Mouse (Mus musculus) intestine, embryonic 14.5 days (tissue): ENCODE data around the gene Cacnb3. TPM values are rescaled to one million over a fixed set of nuclear protein-coding genes. Genes with fewer than 3 reads are reported as not detected.
A peak's percentile ranks its signal among the peaks of the same experiment; 100 is the strongest.

ENCODE experiments used
- ATAC-seq: fragments of 200-750 bp; cut with Nextera tagmentation; replicated peaks from 2 replicates; pipeline ENCODE4 v1.8.0; 2017; ENCODE audit warnings: low read depth, moderate number of reproducible peaks, moderate TSS enrichment, moderate library complexity; ENCODE audit not compliant: low FRiP score, low TSS enrichment
- DNase-seq: peaks from one replicate; pipeline ENCODE4 v3.0.0-alpha.2; 2018; ENCODE audit warnings: low spot score
- H3K27ac ChIP-seq: fragments of 300-500 bp; sonication (generic); 2 replicates; pipeline ENCODE4 v1.5.1; 2014; ENCODE audit warnings: low read depth, mild to moderate bottlenecking, control low read depth
- H3K27me3 ChIP-seq: fragments of 300-500 bp; sonication (generic); replicated peaks from 2 replicates; pipeline ENCODE4 v1.6.1; 2014; ENCODE audit warnings: low read length, control low read depth; ENCODE audit not compliant: control insufficient read depth, insufficient read depth
- H3K36me3 ChIP-seq: fragments of 300-500 bp; sonication (generic); 2 replicates; pipeline ENCODE4 v1.6.1; 2014; ENCODE audit warnings: low read length, control low read depth; ENCODE audit not compliant: control insufficient read depth, insufficient read depth
- H3K4me1 ChIP-seq: fragments of 300-500 bp; sonication (generic); replicated peaks from 2 replicates; pipeline ENCODE4 v1.6.1; 2014; ENCODE audit warnings: low read length, control low read depth, mixed read lengths; ENCODE audit not compliant: control insufficient read depth, insufficient read depth
- H3K4me2 ChIP-seq: fragments of 300-500 bp; sonication (generic); 2 replicates; pipeline ENCODE4 v1.6.1; 2014; ENCODE audit warnings: low read length
- H3K4me3 ChIP-seq: fragments of 300-500 bp; sonication (generic); 2 replicates; pipeline ENCODE4 v1.5.1; 2014; ENCODE audit warnings: low read depth, low read length, control low read depth, mixed read lengths
- H3K9ac ChIP-seq: fragments of 300-500 bp; sonication (generic); 2 replicates; pipeline ENCODE4 v1.6.1; 2014; ENCODE audit warnings: mild to moderate bottlenecking, low read length
- H3K9me3 ChIP-seq: fragments of 300-500 bp; sonication (generic); 2 replicates; pipeline ENCODE4 v1.6.1; 2016; ENCODE audit warnings: low read length, control low read depth; ENCODE audit not compliant: control insufficient read depth
- WGBS: fragments of 180-500 bp; shearing (Covaris S2); extraction: QIAGEN DNeasy Blood & Tissue Kit; methylation state at CpG from one replicate; pipeline ENCODE4 v1.1.7; 2014; 5-methylcytosine and 5-hydroxymethylcytosine counted together
- polyA plus RNA-seq: library from polyadenylated mRNA; unstranded; fragments of >200 nt; fragmentation: Nextera tagmentation; extraction: Ambion mirVana; gene quantifications from 2 replicates; pipeline ENCODE4 v1.2.1, GENCODE M21; 2014

The Cacnb3 gene
- polyA plus RNA-seq, 1 experiment from 2014 or later: 31.5 TPM

DNA sequence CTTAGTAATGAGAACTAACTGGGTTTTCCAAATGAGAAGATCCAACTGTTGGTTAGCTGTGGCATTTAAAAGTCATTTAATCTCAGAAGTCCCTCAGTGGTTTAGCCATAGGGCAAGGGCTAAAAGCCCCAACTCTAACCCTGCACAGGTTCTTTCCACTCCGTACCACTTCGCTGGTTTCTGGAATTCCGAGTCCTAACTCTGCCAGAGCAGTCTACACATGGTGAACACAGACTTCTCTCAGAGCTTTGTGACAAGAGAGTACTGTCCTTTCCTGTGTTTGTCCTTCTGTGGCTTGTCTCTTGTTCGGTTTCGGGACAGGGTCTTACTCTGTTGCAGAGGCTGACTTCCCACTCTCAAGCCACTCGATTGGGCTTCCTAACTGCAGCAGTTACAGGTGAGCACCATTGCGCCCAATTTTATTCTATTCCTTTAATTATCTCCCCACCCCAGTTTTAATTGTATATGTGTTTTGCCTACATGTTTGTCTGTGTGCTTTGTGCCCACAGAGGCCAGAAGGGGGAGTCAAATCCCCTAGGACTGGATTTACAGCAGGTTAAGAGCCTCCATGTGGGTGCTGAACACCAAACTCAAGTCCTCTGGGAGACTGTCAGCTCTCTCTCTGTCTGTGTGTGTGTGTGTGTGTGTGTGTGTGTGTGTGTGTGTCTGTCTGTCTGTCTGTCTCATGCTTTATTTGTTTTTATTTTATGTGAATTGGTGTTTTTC, 4.0 kb upstream of the Cacnb3 start:
- Histone ChIP-seq H3K4me1 (peaks cover 15% of the 10 kb centered on the region), H3K9me3 (no peaks in the 10 kb centered on the region), H3K9ac (no peak overlapping the region), H3K27me3 (no peaks in the 10 kb centered on the region), H3K27ac (no peak overlapping the region), H3K36me3 (no peaks in the 10 kb centered on the region), H3K4me3 (no peak overlapping the region), H3K4me2 (no peak overlapping the region)
- DNase-seq (no peak), ATAC-seq (no peak)
- WGBS: 81% methylated on average over 7 of the region's 7 CpGs

DNA sequence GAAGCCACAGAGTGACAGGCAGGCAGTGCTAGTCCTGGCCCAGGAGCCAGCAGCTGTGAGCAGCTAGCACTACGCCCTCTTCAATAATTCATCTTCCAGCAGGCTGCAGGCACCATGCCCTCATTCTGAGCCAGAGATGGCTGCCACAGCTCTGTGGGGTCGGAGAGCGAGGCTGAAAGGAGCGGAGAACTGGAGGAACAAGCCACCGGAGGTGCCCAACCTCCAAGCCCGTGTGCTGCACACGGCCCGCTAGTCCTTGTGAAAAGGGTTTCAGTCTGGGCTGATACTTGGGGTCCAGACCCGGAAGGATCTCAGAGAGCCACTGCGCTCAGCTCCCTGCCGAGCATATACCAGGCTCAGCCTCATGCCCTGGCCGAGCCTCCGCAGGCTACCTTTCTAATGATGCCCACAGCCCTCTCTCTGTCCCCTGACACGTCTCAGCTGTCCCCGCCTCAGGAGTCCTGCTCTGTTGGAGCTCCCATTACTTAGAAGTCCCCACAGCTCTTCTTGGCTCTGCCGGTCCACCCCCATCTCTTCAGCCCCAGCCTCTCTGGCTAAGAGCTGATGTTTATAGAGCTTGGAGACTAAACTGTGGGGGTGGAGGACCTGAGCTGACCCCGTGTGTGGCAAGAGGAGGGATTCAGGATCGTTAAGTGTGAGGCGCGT, 1.9 kb upstream of the Cacnb3 start:
- Histone ChIP-seq H3K36me3 (no peaks in the 10 kb centered on the region), H3K9ac (peak overlapping the region; percentile 16; the same call in 1 of the 2 replicates), H3K4me1 (peaks cover 29% of the 10 kb centered on the region), H3K4me2 (peak overlapping the region; percentile 42), H3K27ac (no peak overlapping the region), H3K4me3 (0 out of 2 replicates have a peak overlapping the region, but pooled peaks have one; percentile 3), H3K9me3 (no peaks in the 10 kb centered on the region), H3K27me3 (peaks cover 6% of the 10 kb centered on the region; the same call in 1 of the 2 replicates)
- ATAC-seq: no peak
- 6% methylated on average over 20 of the region's 20 CpGs for WGBS
- DNase-seq: peak; percentile 72

DNA sequence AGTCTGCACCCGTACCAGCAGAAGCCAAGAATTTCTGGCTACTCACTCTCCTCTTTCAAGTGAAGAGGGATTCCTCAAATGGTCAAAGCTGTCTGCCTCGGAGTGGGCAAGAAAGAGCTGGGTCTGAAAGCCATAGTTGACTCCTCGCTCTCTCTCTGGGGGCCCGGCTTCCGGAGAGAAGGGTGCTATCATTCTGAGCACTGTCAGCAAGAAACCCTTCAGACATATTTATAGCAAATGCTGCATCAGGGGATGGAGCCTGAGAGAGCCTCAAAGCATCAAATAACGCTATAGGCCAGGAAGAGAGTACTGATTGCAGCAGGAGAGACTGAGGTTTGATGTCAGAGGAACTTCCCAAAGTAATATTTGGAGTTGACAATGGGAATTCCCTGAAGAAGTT, 1.2 kb upstream of the Cacnb3 start:
- H3K4me1 ChIP-seq: peaks cover 33% of the 10 kb centered on the region
- H3K36me3 ChIP-seq: no peaks in the 10 kb centered on the region
- H3K9me3 ChIP-seq: no peaks in the 10 kb centered on the region
- no peak for ATAC-seq
- no peak overlapping the region for H3K27ac ChIP-seq
- no peak overlapping the region for H3K4me2 ChIP-seq
- 41% methylated on average over 6 of the region's 6 CpGs for WGBS
- H3K4me3 ChIP-seq: no peak overlapping the region
- DNase-seq: no peak
- H3K9ac ChIP-seq: no peak overlapping the region
- peaks cover 6% of the 10 kb centered on the region; the same call in 1 of the 2 replicates for H3K27me3 ChIP-seq

DNA sequence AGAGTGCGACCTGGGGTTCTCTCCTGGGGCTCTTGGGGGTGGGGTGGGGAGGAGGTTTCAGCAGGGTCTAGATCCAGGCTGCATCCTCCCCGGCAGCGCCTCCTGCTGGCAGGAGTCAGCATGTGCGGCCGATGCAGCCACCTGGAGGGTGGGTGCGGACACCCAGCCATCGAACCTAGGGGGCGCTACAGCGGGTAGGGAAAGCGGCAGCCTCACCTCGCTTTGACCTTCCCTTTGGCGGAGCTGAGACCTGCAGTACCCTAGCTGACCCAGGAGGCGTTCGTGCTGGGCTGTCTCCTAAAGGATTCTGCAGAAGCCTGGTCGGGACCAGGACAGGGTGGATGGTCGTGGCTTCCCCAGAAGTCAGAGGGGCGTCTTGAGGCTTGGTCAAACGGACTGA, 853 bp downstream of the Cacnb3 start:
- WGBS: 1% methylated on average over 18 of the region's 18 CpGs
- DNase-seq: peak; percentile 93
- Histone ChIP-seq H3K9ac (peak overlapping the region; percentile 13; the same call in 1 of the 2 replicates), H3K4me3 (peak overlapping the region; percentile 76), H3K4me2 (peak overlapping the region; percentile 91), H3K27ac (peak overlapping the region; percentile 44), H3K36me3 (no peaks in the 10 kb centered on the region), H3K4me1 (peaks cover 47% of the 10 kb centered on the region), H3K27me3 (peaks cover 6% of the 10 kb centered on the region; the same call in 1 of the 2 replicates), H3K9me3 (no peaks in the 10 kb centered on the region)
- peak; percentile 25 for ATAC-seq

DNA sequence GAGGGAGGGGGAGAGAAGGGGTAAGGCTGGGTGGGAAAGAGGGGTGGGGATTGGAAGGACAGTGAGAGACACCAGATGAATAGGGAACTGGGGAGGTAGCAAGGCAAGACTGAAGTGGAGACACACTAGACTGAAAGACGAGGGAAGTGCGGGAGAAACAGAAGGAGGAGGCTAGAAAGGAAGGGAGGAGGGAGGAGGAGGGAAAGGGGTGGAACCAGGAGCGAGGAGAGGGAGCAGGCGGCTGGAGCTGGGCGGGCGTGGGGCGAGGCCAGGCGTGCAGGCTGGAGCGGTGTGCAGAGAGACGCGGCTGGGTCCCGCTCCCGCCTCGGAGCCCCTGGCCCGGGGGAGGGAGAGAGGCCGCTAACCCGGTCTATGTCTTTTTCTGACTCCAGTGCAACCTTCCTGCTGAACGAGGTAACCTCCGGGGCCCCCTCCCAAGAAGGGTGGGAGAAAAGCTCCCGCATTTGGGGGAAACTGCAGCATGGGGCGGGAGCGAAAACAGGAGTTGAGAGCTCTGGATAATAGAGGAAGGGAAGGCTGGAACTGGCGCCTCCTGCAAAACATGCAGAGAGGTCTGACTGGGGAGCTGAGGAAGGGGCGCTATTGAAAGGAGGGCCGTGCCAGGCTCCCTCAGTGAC, 1.6 kb downstream of the Cacnb3 start:
- peak overlapping the region; percentile 76 for H3K4me3 ChIP-seq
- H3K4me2 ChIP-seq: peak overlapping the region; percentile 91
- H3K36me3 ChIP-seq: no peaks in the 10 kb centered on the region
- peak; percentile 83 for DNase-seq
- 1% methylated on average over 23 of the region's 25 CpGs for WGBS
- no peaks in the 10 kb centered on the region for H3K9me3 ChIP-seq
- peak; percentile 71 for ATAC-seq
- peak overlapping the region; percentile 44 for H3K27ac ChIP-seq
- peak overlapping the region; percentile 55 for H3K9ac ChIP-seq
- peaks cover 6% of the 10 kb centered on the region; the same call in 1 of the 2 replicates for H3K27me3 ChIP-seq
- H3K4me1 ChIP-seq: peaks cover 52% of the 10 kb centered on the region

DNA sequence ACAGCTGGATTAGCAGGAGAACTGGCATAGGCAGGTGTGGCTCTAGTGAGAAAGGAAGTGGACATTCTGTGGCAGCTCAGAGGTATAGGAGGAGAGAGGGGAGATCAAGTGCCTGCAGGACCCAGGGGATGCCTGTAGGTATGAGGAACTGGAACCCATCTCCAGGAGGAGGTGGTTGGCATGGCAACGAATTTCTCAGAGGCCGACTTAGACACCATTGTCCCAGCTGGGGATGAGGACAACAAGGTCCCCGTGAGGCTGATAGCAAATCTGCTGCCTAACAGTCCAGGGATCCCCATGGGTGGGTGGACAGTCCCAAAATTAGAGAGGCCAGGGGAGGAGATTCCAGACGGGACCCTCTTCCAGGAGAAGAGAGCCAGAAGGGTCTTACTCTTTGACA, 2.3 kb downstream of the Cacnb3 start:
- peak overlapping the region; percentile 55 for H3K9ac ChIP-seq
- WGBS: 11% methylated on average over 4 of the region's 4 CpGs

DNA sequence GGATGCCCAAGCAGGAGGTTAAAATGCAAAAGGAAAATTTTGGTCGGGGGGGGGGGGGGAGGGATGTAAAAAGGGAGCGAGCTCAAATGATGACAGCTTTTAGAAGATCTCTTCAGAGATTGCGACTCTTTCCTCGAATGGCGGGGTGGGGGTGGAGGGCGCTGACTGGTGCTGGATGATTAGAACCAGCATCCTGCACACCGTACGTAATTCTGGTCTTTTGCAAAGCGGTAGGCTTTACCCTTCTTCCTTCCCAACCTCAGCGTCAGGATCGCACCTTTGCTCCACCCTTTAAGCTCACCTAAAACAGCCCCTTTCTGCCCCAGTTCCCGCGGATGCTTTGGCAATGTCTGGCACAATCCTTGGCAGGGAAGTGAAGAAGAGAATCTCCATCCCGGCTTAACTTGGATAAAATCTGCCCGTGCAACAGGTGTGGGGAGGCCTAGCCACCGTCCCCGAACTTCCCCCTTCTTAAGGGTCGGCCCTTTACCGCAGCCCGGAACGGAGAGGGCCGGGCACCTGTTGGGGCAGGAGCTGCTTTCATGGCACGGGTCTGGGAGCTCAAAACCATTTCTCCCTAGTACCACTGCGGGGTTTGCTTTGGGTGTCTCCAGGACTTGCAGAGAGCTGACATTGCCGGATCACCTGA, 3.3 kb downstream of the Cacnb3 start:
- WGBS: under 1% methylated on average over 25 of the region's 25 CpGs
- H3K4me1 ChIP-seq: peaks cover 45% of the 10 kb centered on the region

More for the DNA sequence above, 2.3 kb downstream of the Cacnb3 start:
- ATAC-seq: no peak
- H3K9me3 ChIP-seq: no peaks in the 10 kb centered on the region
- peak overlapping the region; percentile 91 for H3K4me2 ChIP-seq
- peaks cover 6% of the 10 kb centered on the region; the same call in 1 of the 2 replicates for H3K27me3 ChIP-seq
- DNase-seq: peak; percentile 61
- H3K27ac ChIP-seq: no peak overlapping the region
- peaks cover 52% of the 10 kb centered on the region for H3K4me1 ChIP-seq
- peak overlapping the region; percentile 76 for H3K4me3 ChIP-seq
- no peaks in the 10 kb centered on the region for H3K36me3 ChIP-seq

DNA sequence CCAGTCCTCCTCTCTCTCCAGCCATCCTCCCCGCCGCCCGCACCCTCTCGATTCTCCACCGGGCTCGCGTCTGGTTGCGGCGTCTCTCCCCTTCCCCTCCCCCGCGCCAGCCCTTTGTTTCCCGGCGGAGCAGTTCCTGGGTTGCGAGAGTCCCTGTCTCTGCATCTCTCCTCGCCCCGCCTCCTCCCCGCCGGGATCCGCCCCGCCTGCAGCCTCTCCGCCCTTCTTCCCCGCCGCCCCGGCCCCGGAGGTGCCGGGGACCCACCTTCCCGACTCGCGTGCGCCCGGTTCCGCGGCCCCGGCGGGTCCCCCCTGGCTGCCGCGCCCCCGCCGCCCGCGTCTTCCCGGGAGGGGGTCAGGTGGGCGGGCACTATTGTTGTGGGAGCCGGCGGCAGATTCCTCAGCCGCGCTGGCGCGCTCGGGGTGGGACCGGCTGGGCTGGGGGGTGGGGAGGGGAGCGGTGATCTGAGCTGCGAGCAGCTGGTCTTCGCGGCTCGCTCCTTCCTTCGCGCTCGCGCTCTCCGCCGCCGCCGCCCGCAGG, 4.0 kb downstream of the Cacnb3 start:
- DNase-seq (peak; percentile 94), ATAC-seq (peak; percentile 64)
- Histone ChIP-seq H3K4me3 (peak overlapping the region; percentile 76), H3K9ac (peak overlapping the region; percentile 73), H3K36me3 (peaks cover 1% of the 10 kb centered on the region; the same call in 1 of the 2 replicates), H3K27ac (peak overlapping the region; percentile 85), H3K27me3 (peaks cover 6% of the 10 kb centered on the region; the same call in 1 of the 2 replicates), H3K4me2 (peak overlapping the region; percentile 91), H3K9me3 (no peaks in the 10 kb centered on the region), H3K4me1 (peaks cover 41% of the 10 kb centered on the region)
- WGBS: under 1% methylated on average over 48 of the region's 65 CpGs

More for the DNA sequence above, 3.3 kb downstream of the Cacnb3 start:
- no peaks in the 10 kb centered on the region for H3K9me3 ChIP-seq
- DNase-seq (peak; percentile 63), ATAC-seq (no peak)
- H3K27ac ChIP-seq: peak overlapping the region; percentile 85
- peaks cover 6% of the 10 kb centered on the region; the same call in 1 of the 2 replicates for H3K27me3 ChIP-seq
- peak overlapping the region; percentile 91 for H3K4me2 ChIP-seq
- H3K9ac ChIP-seq: peak overlapping the region; percentile 73
- H3K4me3 ChIP-seq: peak overlapping the region; percentile 76
- no peaks in the 10 kb centered on the region for H3K36me3 ChIP-seq
